Comparison of ENCODE assay signal across 15 mouse cellular contexts in genomic region chr5:139637028-139637427, GRCm38 (mm10).
A peak's percentile ranks its signal among the peaks of the same experiment; 100 is the strongest.
DNase-seq lines count a peak whose midpoint lies in the region; TF ChIP-seq lines count a peak whose summit lies in the region.
"Had no signal": no experiment of that assay in that cellular context is flagged by ENCODE, and none has a peak within 500 bp of the region (broad histone marks: within the 10 kb centered on the region; RNA-seq: fewer than 3 reads in every experiment).

No protein-coding gene starts in this region.

- peak overlapping the region; percentile 68 for H3K27ac ChIP-seq in cerebellum, adult 2 months (ENCODE audit: insufficient read depth, low read length)
- no peak overlapping the region for H3K27ac ChIP-seq in layer of hippocampus, adult 2 months
- H3K27ac ChIP-seq: embryonic facial prominence, embryonic 12.5 days; forebrain, embryonic 15.5 days; hindbrain, embryonic 12.5 days had no signal

- TF ChIP-seq POLR2A in cerebellum, adult 2 months (IDR thresholded peaks at IDR 0.05; ENCODE audit: borderline replicate concordance, insufficient read depth, low read length) = no peak

- TF ChIP-seq CTCF in cerebellum, adult 2 months (IDR thresholded peaks at IDR 0.05; ENCODE audit: borderline replicate concordance, insufficient read depth, low read depth, low read length) = no peak
- no peak for TF ChIP-seq CTCF in layer of hippocampus, adult 2 months (conservative IDR thresholded peaks at IDR 0.05)

- no peak overlapping the region for H3K4me3 ChIP-seq in cerebellum, adult 2 months (replicated peaks; ENCODE audit: insufficient read depth, low read depth, low read length)
- no peak overlapping the region for H3K4me3 ChIP-seq in layer of hippocampus, adult 2 months
- H3K4me3 ChIP-seq: embryonic facial prominence, embryonic 12.5 days; forebrain, embryonic 15.5 days; hindbrain, embryonic 12.5 days had no signal

- H3K27me3 ChIP-seq in cerebellum, adult 2 months (ENCODE audit: control insufficient read depth, insufficient read depth, low read length) = no peaks in the 10 kb centered on the region
- H3K27me3 ChIP-seq: embryonic facial prominence, embryonic 12.5 days; forebrain, embryonic 15.5 days had no signal

- H3K4me1 ChIP-seq in cerebellum, adult 2 months (ENCODE audit: control insufficient read depth, insufficient read depth, low read length) = peaks cover 35% of the 10 kb centered on the region
- H3K4me1 ChIP-seq: embryonic facial prominence, embryonic 12.5 days; forebrain, embryonic 15.5 days had no signal

- DNase-seq in cerebellum, adult 11 months = peak; percentile 65
- DNase-seq in cerebellum, adult 2 months = peak; percentile 74 to 89
- DNase-seq in cerebellum, postnatal 10 days = peak; percentile 73 to 77
- DNase-seq in B cell, adult 2 months = no peak
- DNase-seq in kidney, adult 9 months = no peak
- DNase-seq in layer of hippocampus, adult 2 months (ENCODE audit: low spot score in 2 of 2) = no peak
- DNase-seq: adrenal gland, adult 2 months; adrenal gland, postnatal 25 days; gastrocnemius, postnatal 36 days; heart, adult 11 months; heart, postnatal 10 days; heart, postnatal 4 days had no signal

- 10% methylated on average over 2 of the region's 2 CpGs for WGBS in cerebellum, adult 2 months

Comparison
In these comparisons a context has a peak if more than half of its experiments do, and no peak if none do; other contexts are left out.
1. DNase-seq: peak in cerebellum, adult 11 months (single experiment), cerebellum, adult 2 months (2 of 2) and cerebellum, postnatal 10 days (2 of 2); none in B cell, adult 2 months (0 of 2), kidney, adult 9 months (single experiment) and layer of hippocampus, adult 2 months (0 of 2).